Mouse (Mus musculus): ENCODE data around the gene Gtf2h2.
"Not testable (repeated sequence)": the region's sequence is repeated elsewhere in the genome, so short reads cannot be mapped to it uniquely, and the experiment has no call there.

DNA sequence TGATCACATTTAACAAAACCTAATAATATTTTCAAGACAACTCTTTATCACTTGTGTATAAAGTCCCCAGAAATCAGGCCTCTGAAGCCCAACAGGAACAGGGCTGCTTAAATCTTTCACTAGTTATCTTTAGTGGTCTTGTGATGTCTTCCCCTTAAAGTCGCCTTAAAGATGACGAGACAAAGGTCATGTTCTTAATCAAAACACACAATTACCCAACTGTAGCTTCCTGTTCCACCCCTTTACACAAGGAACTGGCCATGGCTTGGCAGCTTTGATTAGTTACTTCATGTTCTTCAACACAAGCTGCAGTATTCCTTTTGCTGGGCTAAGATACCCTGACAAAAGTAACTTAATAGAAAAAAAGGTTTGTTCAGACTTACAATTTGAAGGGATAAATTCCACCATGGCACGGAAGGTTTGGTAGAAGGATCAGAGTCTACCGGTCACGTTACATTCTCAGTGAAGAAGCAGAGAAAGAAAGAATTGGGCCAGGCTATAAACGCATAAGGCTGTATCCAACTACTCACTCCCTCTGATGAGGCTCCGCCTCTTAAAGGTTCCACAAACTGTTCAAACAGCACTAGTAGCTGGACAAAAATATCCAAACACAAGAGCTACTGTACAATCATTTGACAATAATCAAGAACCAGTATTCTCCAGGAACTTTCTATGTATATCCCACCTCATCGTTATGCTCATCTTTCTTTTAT, 39.8 kb downstream of the Gtf2h2 start, which contains the start of gene Naip1:
- TF ChIP-seq CTCF (conservative IDR thresholded peaks at IDR 0.05; ENCODE audit: insufficient read depth, insufficient read length, low read depth, low read length); POLR2A (IDR thresholded peaks at IDR 0.05; ENCODE audit: low read depth, low read length): not testable (repeated sequence)

All from kidney, adult 2 months (tissue).